Mouse (Mus musculus): Measurements from ENCODE around the gene Slc36a3. TPM values are rescaled to one million over a fixed set of nuclear protein-coding genes. Genes with fewer than 3 reads are reported as not detected.

Slc36a3 gene
- polyA plus RNA-seq, 1 experiment from 2014 or later = not detected

DNA sequence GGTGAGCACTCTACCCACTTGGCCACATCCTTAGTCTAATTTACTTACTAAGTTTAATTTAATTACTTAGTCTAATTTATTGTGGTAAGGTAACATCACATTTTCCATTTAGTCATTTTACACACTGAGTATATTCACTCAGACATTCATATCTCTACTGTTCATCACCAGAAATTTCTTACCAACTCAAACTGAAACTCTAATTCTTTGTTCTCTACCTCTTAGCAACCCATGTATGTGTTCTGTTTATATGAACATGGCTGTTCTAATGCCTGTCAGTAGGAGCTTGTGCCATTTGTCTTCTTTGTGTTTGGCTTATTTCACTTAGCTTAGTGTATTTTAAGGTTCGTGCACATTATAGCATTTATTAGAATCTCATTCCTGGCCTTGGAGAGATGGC, 19.6 kb downstream of the Slc36a3 start:
- H3K4me1 ChIP-seq (ENCODE audit: insufficient read depth) = 0 out of 2 replicates have a peak, but pooled peaks cover 3% of the 10 kb centered on the region
- no peaks in the 10 kb centered on the region for H3K36me3 ChIP-seq (replicated peaks; ENCODE audit: insufficient read depth, low read length)
- DNase-seq = no peak
- no peaks in the 10 kb centered on the region for H3K9me3 ChIP-seq (ENCODE audit: low read length)
- 67% methylated on average over 1 of the region's 1 CpGs for WGBS (ENCODE audit: insufficient replicate concordance)
- no peak overlapping the region for H3K27ac ChIP-seq (ENCODE audit: low read depth)
- H3K4me3 ChIP-seq (ENCODE audit: low read depth, low read length) = no peak overlapping the region
- no peak overlapping the region for H3K4me2 ChIP-seq (ENCODE audit: low read depth, low read length)
- H3K9ac ChIP-seq (replicated peaks) = no peak overlapping the region
- no peak for ATAC-seq
- no peaks in the 10 kb centered on the region for H3K27me3 ChIP-seq (ENCODE audit: insufficient read depth, low read length)
- TF ChIP-seq EP300 (IDR thresholded peaks at IDR 0.05; ENCODE audit: low read depth) (no peak), CTCF (IDR thresholded peaks at IDR 0.05; ENCODE audit: low read depth) (no peak)

DNA sequence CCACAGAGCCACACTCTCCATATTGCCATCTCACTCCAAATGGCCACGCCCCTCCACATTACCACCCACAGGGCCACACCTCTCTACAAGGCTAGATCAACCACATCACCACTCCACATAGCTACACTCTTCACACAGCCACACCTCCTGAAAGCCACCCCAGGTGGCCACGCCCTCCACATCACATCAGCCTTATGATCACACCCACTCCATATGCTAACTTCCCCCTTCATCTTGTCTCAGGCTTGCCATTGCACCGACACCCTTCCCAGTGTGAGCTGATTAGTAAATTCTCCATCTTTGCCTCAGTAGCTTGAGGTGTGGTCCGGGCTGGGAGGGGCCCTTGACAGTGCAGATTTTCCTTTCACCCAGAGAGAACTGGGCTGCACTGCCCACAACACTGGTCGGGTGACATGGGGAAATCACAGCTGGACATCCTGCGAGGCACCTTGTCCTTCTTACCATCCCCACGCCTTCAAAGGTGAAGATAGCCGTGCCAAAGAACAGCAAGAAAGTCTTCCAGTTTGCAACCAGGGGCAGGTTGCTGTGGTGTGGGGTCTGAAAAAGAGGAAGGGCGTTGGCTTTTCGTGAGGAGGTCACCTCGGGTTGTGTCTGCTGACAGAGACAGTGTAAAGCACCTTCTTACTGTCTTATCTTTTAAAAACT, 20.3 kb downstream of the Slc36a3 start:
- Histone ChIP-seq H3K27me3 (ENCODE audit: insufficient read depth, low read length) (no peaks in the 10 kb centered on the region), H3K4me3 (ENCODE audit: low read depth, low read length) (no peak overlapping the region), H3K27ac (ENCODE audit: low read depth) (peak overlapping the region; percentile 18; the same call in 1 of the 2 replicates), H3K9ac (replicated peaks) (no peak overlapping the region), H3K4me2 (ENCODE audit: low read depth, low read length) (no peak overlapping the region), H3K9me3 (ENCODE audit: low read length) (no peaks in the 10 kb centered on the region), H3K36me3 (replicated peaks; ENCODE audit: insufficient read depth, low read length) (no peaks in the 10 kb centered on the region), H3K4me1 (ENCODE audit: insufficient read depth) (0 out of 2 replicates have a peak, but pooled peaks cover 3% of the 10 kb centered on the region)
- peak; percentile 52 for DNase-seq
- peak; percentile 90 for ATAC-seq
- TF ChIP-seq EP300 (IDR thresholded peaks at IDR 0.05; ENCODE audit: low read depth) (no peak), CTCF (IDR thresholded peaks at IDR 0.05; ENCODE audit: low read depth) (no peak)
- WGBS (ENCODE audit: insufficient replicate concordance) = 61% methylated on average over 11 of the region's 11 CpGs

DNA sequence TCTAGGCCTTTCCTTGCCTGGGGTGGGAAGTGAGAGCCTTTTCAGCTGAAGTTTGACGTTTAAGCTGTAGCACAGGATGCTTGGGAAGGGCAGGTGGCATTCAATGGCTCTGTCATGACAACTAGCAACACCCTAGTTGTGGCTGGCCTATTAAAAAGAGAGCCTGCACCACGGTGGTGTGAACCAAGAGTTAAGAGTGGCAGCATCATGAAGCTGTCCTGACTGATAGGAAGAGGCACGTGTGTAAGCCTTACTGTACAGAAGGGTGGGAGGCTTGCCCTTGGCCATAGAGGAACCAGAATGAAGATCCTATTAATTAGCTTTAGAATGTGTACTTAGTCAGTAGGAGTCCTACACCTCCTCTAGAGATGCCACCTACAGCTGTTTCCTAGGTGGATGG, 23.1 kb downstream of the Slc36a3 start:
- Histone ChIP-seq H3K4me2 (ENCODE audit: low read depth, low read length) (no peak overlapping the region), H3K27ac (ENCODE audit: low read depth) (no peak overlapping the region), H3K4me1 (ENCODE audit: insufficient read depth) (0 out of 2 replicates have a peak, but pooled peaks cover 3% of the 10 kb centered on the region), H3K36me3 (replicated peaks; ENCODE audit: insufficient read depth, low read length) (no peaks in the 10 kb centered on the region), H3K27me3 (ENCODE audit: insufficient read depth, low read length) (no peaks in the 10 kb centered on the region), H3K4me3 (ENCODE audit: low read depth, low read length) (no peak overlapping the region), H3K9me3 (ENCODE audit: low read length) (no peaks in the 10 kb centered on the region), H3K9ac (replicated peaks) (no peak overlapping the region)
- ATAC-seq = no peak
- no peak for DNase-seq
- TF ChIP-seq CTCF (IDR thresholded peaks at IDR 0.05; ENCODE audit: low read depth) (no peak), EP300 (IDR thresholded peaks at IDR 0.05; ENCODE audit: low read depth) (no peak)
- WGBS (ENCODE audit: insufficient replicate concordance) = 55% methylated on average over 3 of the region's 3 CpGs

DNA sequence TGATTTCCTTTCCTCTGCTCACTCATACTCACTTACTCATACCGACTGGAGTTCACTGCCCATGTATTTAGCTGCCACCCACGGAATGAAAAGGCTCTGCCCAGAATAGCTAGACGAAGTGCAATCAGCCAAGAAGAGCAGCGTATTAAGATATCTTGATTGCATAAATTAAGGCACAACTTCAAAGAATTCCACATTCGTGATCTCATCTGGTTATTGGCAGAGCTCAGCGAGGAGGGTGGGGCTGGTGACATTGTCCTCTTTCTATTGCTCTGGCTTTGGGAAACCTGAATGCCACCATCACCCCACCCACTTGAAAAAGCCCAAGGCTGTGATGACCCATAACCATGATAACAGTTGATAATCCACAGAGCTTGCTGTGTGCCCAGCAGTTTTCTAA, 23.6 kb downstream of the Slc36a3 start:
- Histone ChIP-seq H3K4me3 (ENCODE audit: low read depth, low read length) (no peak overlapping the region), H3K4me2 (ENCODE audit: low read depth, low read length) (no peak overlapping the region), H3K9ac (replicated peaks) (no peak overlapping the region), H3K27ac (ENCODE audit: low read depth) (no peak overlapping the region), H3K27me3 (ENCODE audit: insufficient read depth, low read length) (no peaks in the 10 kb centered on the region), H3K4me1 (ENCODE audit: insufficient read depth) (0 out of 2 replicates have a peak, but pooled peaks cover 3% of the 10 kb centered on the region), H3K9me3 (ENCODE audit: low read length) (no peaks in the 10 kb centered on the region), H3K36me3 (replicated peaks; ENCODE audit: insufficient read depth, low read length) (no peaks in the 10 kb centered on the region)
- ATAC-seq (no peak), DNase-seq (no peak)
- TF ChIP-seq EP300 (IDR thresholded peaks at IDR 0.05; ENCODE audit: low read depth) (no peak), CTCF (IDR thresholded peaks at IDR 0.05; ENCODE audit: low read depth) (no peak)
- WGBS (ENCODE audit: insufficient replicate concordance) = 56% methylated on average over 6 of the region's 6 CpGs

DNA sequence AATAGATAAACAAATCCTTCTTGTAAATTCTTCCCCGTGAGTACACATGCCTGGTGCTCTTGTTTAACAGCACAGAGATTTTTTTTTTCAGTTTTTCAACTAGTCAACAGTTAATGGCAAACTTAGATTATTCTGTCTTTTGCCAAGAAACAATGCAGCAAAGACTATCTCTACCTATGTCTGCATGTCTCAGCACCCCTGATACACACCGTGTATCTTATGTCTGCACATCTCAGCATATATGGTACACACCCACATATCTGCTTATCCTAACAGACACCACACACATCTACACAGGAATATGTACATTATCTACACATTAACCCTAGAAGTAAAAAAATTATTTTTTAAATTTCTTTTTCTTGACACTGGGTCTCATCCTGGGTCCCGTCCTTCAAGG, 24.8 kb downstream of the Slc36a3 start:
- Histone ChIP-seq H3K4me3 (ENCODE audit: low read depth, low read length) (no peak overlapping the region), H3K27me3 (ENCODE audit: insufficient read depth, low read length) (no peaks in the 10 kb centered on the region), H3K27ac (ENCODE audit: low read depth) (no peak overlapping the region), H3K9me3 (ENCODE audit: low read length) (no peaks in the 10 kb centered on the region), H3K4me1 (ENCODE audit: insufficient read depth) (peaks cover 5% of the 10 kb centered on the region; the same call in 1 of the 2 replicates), H3K4me2 (ENCODE audit: low read depth, low read length) (no peak overlapping the region), H3K36me3 (replicated peaks; ENCODE audit: insufficient read depth, low read length) (no peaks in the 10 kb centered on the region), H3K9ac (replicated peaks) (no peak overlapping the region)
- no peak for DNase-seq
- WGBS (ENCODE audit: insufficient replicate concordance) = 51% methylated on average over 3 of the region's 3 CpGs
- TF ChIP-seq CTCF (IDR thresholded peaks at IDR 0.05; ENCODE audit: low read depth) = no peak
- TF ChIP-seq EP300 (IDR thresholded peaks at IDR 0.05; ENCODE audit: low read depth) = no peak
- ATAC-seq = no peak

DNA sequence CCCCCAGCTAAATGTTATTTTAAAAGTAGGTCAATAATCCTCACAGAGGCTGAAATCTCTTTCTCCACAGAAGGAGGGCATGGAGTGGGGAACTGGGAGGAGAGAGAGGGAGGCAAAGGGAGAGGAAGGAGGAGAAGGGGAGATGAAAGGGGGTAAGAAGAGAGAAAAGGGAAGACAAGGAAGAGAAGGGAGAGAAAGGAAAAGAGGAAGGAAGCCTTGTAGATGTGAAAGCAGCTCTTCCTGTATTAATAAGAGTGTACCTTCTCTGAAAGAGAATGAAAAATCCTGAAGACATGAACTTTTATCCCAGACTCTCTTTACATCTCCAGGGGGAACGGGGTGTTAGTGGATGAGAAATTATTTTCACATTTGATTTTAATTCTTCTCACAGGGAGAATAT, 30.1 kb downstream of the Slc36a3 start:
- TF ChIP-seq CTCF (IDR thresholded peaks at IDR 0.05; ENCODE audit: low read depth) (no peak), EP300 (IDR thresholded peaks at IDR 0.05; ENCODE audit: low read depth) (no peak)
- no peak for ATAC-seq
- Histone ChIP-seq H3K9ac (replicated peaks) (no peak overlapping the region), H3K27ac (ENCODE audit: low read depth) (peak overlapping the region; percentile 90), H3K4me3 (ENCODE audit: low read depth, low read length) (no peak overlapping the region), H3K9me3 (ENCODE audit: low read length) (peaks cover 3% of the 10 kb centered on the region), H3K4me2 (ENCODE audit: low read depth, low read length) (no peak overlapping the region; the same call in 1 of the 2 replicates), H3K27me3 (ENCODE audit: insufficient read depth, low read length) (no peaks in the 10 kb centered on the region), H3K36me3 (replicated peaks; ENCODE audit: insufficient read depth, low read length) (no peaks in the 10 kb centered on the region), H3K4me1 (ENCODE audit: insufficient read depth) (peaks cover 13% of the 10 kb centered on the region)
- WGBS (ENCODE audit: insufficient replicate concordance) = 58% methylated on average over 1 of the region's 1 CpGs
- no peak for DNase-seq
